Mouse (Mus musculus) embryonic facial prominence, embryonic 15.5 days (tissue): ENCODE measurements around the gene 1700016C15Rik. TPM values are rescaled to one million over a fixed set of nuclear protein-coding genes. Genes with fewer than 3 reads are reported as not detected.
A peak's percentile ranks its signal among the peaks of the same experiment; 100 is the strongest.

ENCODE experiments used
- ATAC-seq: fragments of 200-750 bp; cut with Nextera tagmentation; 2 replicates; pipeline ENCODE4 v1.8.0; 2017; ENCODE audit warnings: low read depth, moderate TSS enrichment; ENCODE audit not compliant: insufficient number of reproducible peaks, low FRiP score, low TSS enrichment
- H3K27ac ChIP-seq: fragments of 300-500 bp; sonication (generic); replicated peaks from 2 replicates; pipeline ENCODE4 v1.5.1; 2015; ENCODE audit warnings: mild to moderate bottlenecking, inconsistent platforms
- H3K27me3 ChIP-seq: fragments of 300-500 bp; sonication (generic); 2 replicates; pipeline ENCODE4 v1.6.1; 2015; ENCODE audit warnings: inconsistent platforms
- H3K36me3 ChIP-seq: fragments of 300-500 bp; sonication (generic); 2 replicates; pipeline ENCODE4 v1.6.1; 2015; ENCODE audit warnings: mild to moderate bottlenecking, inconsistent platforms
- H3K4me1 ChIP-seq: fragments of 300-500 bp; sonication (generic); 2 replicates; pipeline ENCODE4 v1.6.1; 2015; ENCODE audit warnings: inconsistent platforms
- H3K4me2 ChIP-seq: fragments of 300-500 bp; sonication (generic); replicated peaks from 2 replicates; pipeline ENCODE4 v1.6.1; 2015; ENCODE audit warnings: mild to moderate bottlenecking, inconsistent platforms
- H3K4me3 ChIP-seq: fragments of 300-500 bp; sonication (generic); replicated peaks from 2 replicates; pipeline ENCODE4 v1.5.1; 2015; ENCODE audit warnings: mild to moderate bottlenecking, inconsistent platforms
- H3K9ac ChIP-seq: fragments of 300-500 bp; sonication (generic); 2 replicates; pipeline ENCODE4 v1.6.1; 2015; ENCODE audit warnings: inconsistent platforms
- H3K9me3 ChIP-seq: fragments of 300-500 bp; sonication (generic); replicated peaks from 2 replicates; pipeline ENCODE4 v1.6.1; 2016; ENCODE audit warnings: inconsistent platforms
- WGBS: fragments of 180-500 bp; shearing (Covaris S2); methylation state at CpG from one replicate; pipeline ENCODE4 v1.1.7; 2015; 5-methylcytosine and 5-hydroxymethylcytosine counted together
- polyA plus RNA-seq: library from polyadenylated mRNA; unstranded; fragments of >200 nt; fragmentation: Nextera tagmentation; extraction: Ambion mirVana; gene quantifications from 2 replicates; pipeline ENCODE4 v1.2.1, GENCODE M21; 2015

Gene 1700016C15Rik
- polyA plus RNA-seq, 1 experiment from 2014 or later, result 1.2 TPM

- H3K9ac ChIP-seq, result no peak overlapping the region
- H3K36me3 ChIP-seq, result no peaks in the 10 kb centered on the region
- no peaks in the 10 kb centered on the region for H3K27me3 ChIP-seq
- peak overlapping the region; percentile 82 for H3K4me2 ChIP-seq
- no peak for ATAC-seq
- H3K27ac ChIP-seq, result no peak overlapping the region
- 41% methylated on average over 6 of the region's 6 CpGs for WGBS
- H3K4me1 ChIP-seq, result 0 out of 2 replicates have a peak, but pooled peaks cover 3% of the 10 kb centered on the region
- H3K9me3 ChIP-seq, result no peaks in the 10 kb centered on the region
- H3K4me3 ChIP-seq, result peak overlapping the region; percentile 48; the same call in 1 of the 2 replicates
Measured at GRCm38 (mm10) chr1:177703147-177703807, 26.3 kb upstream of the 1700016C15Rik start.

GRCm38 (mm10) chr1:177705204-177705603 lies 24.4 kb upstream of the 1700016C15Rik start:
- Histone ChIP-seq H3K9me3 (no peaks in the 10 kb centered on the region), H3K27me3 (no peaks in the 10 kb centered on the region), H3K4me2 (no peak overlapping the region), H3K27ac (no peak overlapping the region), H3K9ac (no peak overlapping the region), H3K4me3 (no peak overlapping the region), H3K4me1 (0 out of 2 replicates have a peak, but pooled peaks cover 3% of the 10 kb centered on the region), H3K36me3 (no peaks in the 10 kb centered on the region)
- WGBS, result 49% methylated on average over 2 of the region's 2 CpGs
- no peak for ATAC-seq

DNA sequence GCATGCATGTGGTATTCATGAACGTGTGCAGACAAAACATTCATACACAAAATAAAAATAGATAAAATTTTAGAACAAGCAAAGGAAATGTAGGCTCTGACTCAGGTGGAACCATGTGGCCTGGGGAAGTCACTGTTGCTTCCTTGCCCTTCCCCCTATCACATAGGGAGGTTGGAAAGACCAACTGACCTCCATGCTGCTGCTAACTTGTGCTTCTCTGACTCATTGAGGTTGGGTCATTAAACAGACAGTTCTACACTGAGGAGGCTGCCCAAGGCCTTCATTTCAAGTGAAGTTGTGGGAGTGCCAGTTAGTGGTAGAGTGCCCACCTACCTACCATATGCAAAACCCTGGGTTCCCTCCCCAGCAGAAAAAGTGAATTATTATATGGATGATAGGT lies 22.0 kb upstream of the 1700016C15Rik start:
- Histone ChIP-seq H3K27ac (no peak overlapping the region), H3K4me2 (no peak overlapping the region), H3K4me3 (no peak overlapping the region), H3K4me1 (0 out of 2 replicates have a peak, but pooled peaks cover 2% of the 10 kb centered on the region), H3K9ac (no peak overlapping the region), H3K9me3 (no peaks in the 10 kb centered on the region), H3K36me3 (no peaks in the 10 kb centered on the region), H3K27me3 (no peaks in the 10 kb centered on the region)
- WGBS, result 82% methylated on average over 1 of the region's 1 CpGs
- ATAC-seq, result no peak

DNA sequence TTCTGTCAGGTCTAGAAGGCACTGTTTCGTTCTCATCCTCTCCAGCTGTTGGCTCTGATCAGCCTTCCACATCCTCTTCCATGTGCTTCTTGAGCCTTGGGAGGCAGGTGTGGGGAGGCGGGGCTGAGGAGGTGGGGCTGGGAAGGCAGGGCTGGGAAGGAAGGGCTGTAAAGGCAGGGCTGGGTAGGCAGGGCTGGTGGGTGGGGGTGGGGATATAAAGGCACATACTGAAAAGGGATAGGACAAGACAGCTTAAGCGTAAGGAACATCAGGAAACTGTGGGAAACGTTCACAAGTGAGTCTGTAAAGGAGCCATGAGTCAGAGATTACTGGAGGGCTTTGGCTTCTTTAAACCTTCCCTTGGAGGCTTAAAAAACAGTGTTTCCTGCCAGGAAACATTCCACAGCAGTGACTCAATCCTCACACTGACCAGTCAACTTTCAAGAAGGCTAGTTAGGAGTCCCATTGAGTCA lies 21.0 kb upstream of the 1700016C15Rik start:
- 49% methylated on average over 4 of the region's 4 CpGs for WGBS
- H3K9me3 ChIP-seq, result no peaks in the 10 kb centered on the region
- H3K4me2 ChIP-seq, result no peak overlapping the region
- no peak overlapping the region for H3K9ac ChIP-seq
- H3K27ac ChIP-seq, result no peak overlapping the region
- no peaks in the 10 kb centered on the region for H3K27me3 ChIP-seq
- ATAC-seq, result peak; percentile 43
- H3K4me3 ChIP-seq, result no peak overlapping the region
- no peaks in the 10 kb centered on the region for H3K36me3 ChIP-seq
- H3K4me1 ChIP-seq, result no peaks in the 10 kb centered on the region

DNA sequence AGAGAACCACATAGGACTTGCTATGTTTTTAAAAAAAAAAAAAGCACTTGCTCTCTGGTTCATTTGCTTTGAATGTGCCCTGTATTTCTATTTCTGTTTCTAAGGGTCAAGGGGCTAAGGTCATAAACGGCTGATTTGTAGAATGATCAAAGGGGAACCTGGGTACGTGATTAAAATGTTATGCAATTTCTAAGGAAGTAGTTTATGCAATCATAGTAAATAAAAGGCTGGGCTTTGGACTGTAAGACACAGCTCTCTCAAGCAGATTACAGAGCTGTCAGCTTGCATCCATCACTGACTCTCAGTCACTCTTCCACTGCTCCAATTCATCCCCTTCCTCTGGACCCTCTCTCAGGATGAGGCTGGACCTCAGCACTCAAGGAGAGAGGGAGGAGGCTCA lies 18.6 kb upstream of the 1700016C15Rik start:
- Histone ChIP-seq H3K36me3 (no peaks in the 10 kb centered on the region), H3K4me3 (no peak overlapping the region), H3K27ac (no peak overlapping the region), H3K9ac (no peak overlapping the region), H3K4me1 (no peaks in the 10 kb centered on the region), H3K9me3 (no peaks in the 10 kb centered on the region), H3K4me2 (no peak overlapping the region), H3K27me3 (no peaks in the 10 kb centered on the region)
- 49% methylated on average over 2 of the region's 2 CpGs for WGBS
- ATAC-seq, result no peak

GRCm38 (mm10) chr1:177711418-177711817 lies 18.2 kb upstream of the 1700016C15Rik start:
- Histone ChIP-seq H3K4me2 (no peak overlapping the region), H3K4me3 (no peak overlapping the region), H3K4me1 (no peaks in the 10 kb centered on the region), H3K27ac (no peak overlapping the region), H3K9me3 (no peaks in the 10 kb centered on the region), H3K9ac (no peak overlapping the region), H3K27me3 (no peaks in the 10 kb centered on the region), H3K36me3 (no peaks in the 10 kb centered on the region)
- 87% methylated on average over 2 of the region's 2 CpGs for WGBS
- ATAC-seq, result no peak

DNA sequence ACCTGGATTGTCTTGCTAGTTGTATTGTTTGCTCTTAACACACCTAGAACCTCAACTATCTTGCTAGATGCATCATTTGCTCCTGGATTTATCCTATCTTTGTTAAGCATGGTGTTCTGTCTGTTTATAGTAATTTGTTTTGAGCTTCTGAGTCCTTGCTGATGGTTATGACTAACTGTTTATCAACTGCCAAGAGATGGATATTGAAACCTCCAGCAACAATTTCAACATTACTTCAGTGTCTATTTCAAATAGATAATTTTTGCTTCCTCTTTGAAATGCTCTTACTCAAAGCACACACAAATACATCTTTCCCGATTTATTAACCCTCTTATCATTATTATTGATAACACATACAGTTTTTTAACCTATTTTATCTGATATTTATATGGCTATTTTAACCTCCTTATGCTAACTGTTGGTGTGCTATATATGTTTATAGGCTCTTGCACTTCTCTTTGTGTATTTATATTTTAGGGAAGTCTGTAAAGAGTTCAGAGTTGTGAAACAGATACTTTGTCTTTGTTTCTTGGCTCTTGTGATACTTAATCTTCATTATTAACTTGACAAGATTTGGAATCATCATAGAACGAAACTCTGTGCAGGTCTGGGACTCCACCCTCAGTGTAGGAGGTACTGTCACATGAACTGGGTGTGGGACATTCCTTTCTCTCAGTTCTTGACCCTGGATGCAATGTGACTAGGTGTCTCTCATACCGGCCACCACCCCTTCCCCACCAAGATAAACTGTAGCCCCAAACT lies 15.8 kb upstream of the 1700016C15Rik start:
- 74% methylated on average over 3 of the region's 3 CpGs for WGBS
- ATAC-seq, result no peak
- Histone ChIP-seq H3K27ac (no peak overlapping the region), H3K4me3 (no peak overlapping the region), H3K36me3 (no peaks in the 10 kb centered on the region), H3K9ac (no peak overlapping the region), H3K4me2 (no peak overlapping the region), H3K4me1 (no peaks in the 10 kb centered on the region), H3K27me3 (no peaks in the 10 kb centered on the region), H3K9me3 (no peaks in the 10 kb centered on the region)

- 81% methylated on average over 5 of the region's 5 CpGs for WGBS
- Histone ChIP-seq H3K9me3 (no peaks in the 10 kb centered on the region), H3K36me3 (no peaks in the 10 kb centered on the region), H3K9ac (no peak overlapping the region), H3K4me3 (no peak overlapping the region), H3K4me2 (no peak overlapping the region), H3K27me3 (no peaks in the 10 kb centered on the region), H3K4me1 (no peaks in the 10 kb centered on the region), H3K27ac (no peak overlapping the region)
- no peak for ATAC-seq
Measured at GRCm38 (mm10) chr1:177714397-177715012, 15.1 kb upstream of the 1700016C15Rik start.

GRCm38 (mm10) chr1:177716448-177716847 lies 13.2 kb upstream of the 1700016C15Rik start:
- Histone ChIP-seq H3K36me3 (no peaks in the 10 kb centered on the region), H3K27ac (no peak overlapping the region), H3K9me3 (no peaks in the 10 kb centered on the region), H3K4me1 (no peaks in the 10 kb centered on the region), H3K4me3 (no peak overlapping the region), H3K9ac (no peak overlapping the region), H3K4me2 (no peak overlapping the region), H3K27me3 (no peaks in the 10 kb centered on the region)
- 61% methylated on average over 3 of the region's 3 CpGs for WGBS
- ATAC-seq, result no peak

- H3K4me2 ChIP-seq, result no peak overlapping the region
- ATAC-seq, result no peak
- WGBS, result 78% methylated on average over 7 of the region's 7 CpGs
- no peaks in the 10 kb centered on the region for H3K36me3 ChIP-seq
- H3K9ac ChIP-seq, result no peak overlapping the region
- H3K27me3 ChIP-seq, result no peaks in the 10 kb centered on the region
- H3K4me3 ChIP-seq, result no peak overlapping the region
- no peaks in the 10 kb centered on the region for H3K9me3 ChIP-seq
- H3K27ac ChIP-seq, result no peak overlapping the region
- no peaks in the 10 kb centered on the region for H3K4me1 ChIP-seq
Measured at GRCm38 (mm10) chr1:177717057-177717835, 12.4 kb upstream of the 1700016C15Rik start.
